Mouse (Mus musculus): ENCODE measurements around the gene Rap1gap2.

DNA sequence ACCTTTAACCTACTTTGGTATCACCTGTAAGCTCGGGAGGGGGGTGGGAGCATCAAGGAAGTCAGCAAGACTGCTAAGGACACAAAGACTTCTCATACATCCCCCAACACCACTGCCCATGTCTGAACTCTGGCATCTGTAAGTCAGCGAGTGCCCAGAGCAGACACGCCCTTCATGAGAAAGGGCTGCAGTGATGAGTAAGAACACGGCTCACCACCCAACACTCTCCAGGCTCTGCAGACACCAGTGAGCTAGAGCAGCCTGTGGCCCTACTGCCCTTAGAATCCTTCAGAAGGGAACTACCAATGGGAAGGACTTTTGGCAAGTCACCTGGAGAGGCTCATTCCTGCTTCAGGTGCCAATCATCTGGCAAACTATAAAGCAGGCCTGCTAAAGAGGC lies 168.3 kb downstream of the Rap1gap2 start:
- no peak for TF ChIP-seq MAFK (IDR thresholded peaks at IDR 0.05; ENCODE audit: borderline replicate concordance, low read depth, low read length)
- no peak for TF ChIP-seq TCF12 (IDR thresholded peaks at IDR 0.05; ENCODE audit: low read depth, low read length)
